Mouse (Mus musculus) heart, postnatal 25 days (tissue): ENCODE results near the gene Cnot10. TPM values are rescaled to one million over a fixed set of nuclear protein-coding genes. Genes with fewer than 3 reads are reported as not detected.
A peak's percentile ranks its signal among the peaks of the same experiment; 100 is the strongest.

Source experiments
- DNase-seq: peaks from one replicate; pipeline ENCODE4 v3.0.0; 2022; ENCODE audit warnings: low spot score
- intact Hi-C: fragments of 180-260 bp; cut with DNase I; formaldehyde crosslinking; loops from one replicate; pipeline ENCODE4 v1.15.1; 2025
- total RNA-seq, 2 experiments: library from RNA; stranded (reverse); gene quantifications; 2 replicates each; pipeline ENCODE4 v1.2.3; 2021

The Cnot10 gene
- total RNA-seq, 2 experiments from 2014 or later, result 19.7 to 21.8 TPM

GRCm38 (mm10) chr9:114601096-114601495, 38.9 kb downstream of the Cnot10 start:
- intact Hi-C loops, result no loop called here
- DNase-seq, result no peak

GRCm38 (mm10) chr9:114585017-114585345, 55.0 kb downstream of the Cnot10 start:
- DNase-seq, result no peak
- intact Hi-C loops, result no loop called here

GRCm38 (mm10) chr9:114584183-114585016, 55.6 kb downstream of the Cnot10 start:
- intact Hi-C loops, result loop anchor here (5.0 kb wide), 1 partner anchor 167 kb away; no protein-coding TSS in a partner anchor
- no peak for DNase-seq

GRCm38 (mm10) chr9:114583812-114584182, 56.2 kb downstream of the Cnot10 start:
- intact Hi-C loops, result loop anchor here (2.0 to 5.0 kb wide), 2 partner anchors 85 to 166 kb away; no protein-coding TSS in a partner anchor
- DNase-seq, result peak; percentile 14

- intact Hi-C loops, result no loop called here
- DNase-seq, result no peak
These were observed 61.3 kb downstream of the Cnot10 start for GRCm38 (mm10) chr9:114578646-114579045.

GRCm38 (mm10) chr9:114576001-114576400, 64.0 kb downstream of the Cnot10 start:
- DNase-seq, result no peak
- intact Hi-C loops, result no loop called here

- intact Hi-C loops, result no loop called here
- DNase-seq, result no peak
These were observed 66.5 kb downstream of the Cnot10 start for GRCm38 (mm10) chr9:114573528-114573927.

- DNase-seq, result no peak
- intact Hi-C loops, result no loop called here
These were observed 71.1 kb downstream of the Cnot10 start for GRCm38 (mm10) chr9:114568682-114569474.

- intact Hi-C loops, result no loop called here
- DNase-seq, result no peak
These were observed 75.3 kb downstream of the Cnot10 start for GRCm38 (mm10) chr9:114564667-114565066.

GRCm38 (mm10) chr9:114563761-114564606, 76.0 kb downstream of the Cnot10 start, which contains the start of gene Trim71:
Gene Trim71, minus strand, starts transcription at chr9:114564369.
- no peak for DNase-seq
- intact Hi-C loops, result no loop called here

- intact Hi-C loops, result no loop called here
- no peak for DNase-seq
These were observed 76.8 kb downstream of the Cnot10 start for GRCm38 (mm10) chr9:114562919-114563751.

GRCm38 (mm10) chr9:114562031-114562918, 77.7 kb downstream of the Cnot10 start:
- intact Hi-C loops, result no loop called here
- DNase-seq, result no peak

- no peak for DNase-seq
- intact Hi-C loops, result no loop called here
These were observed 78.4 kb downstream of the Cnot10 start for GRCm38 (mm10) chr9:114561671-114561971.

- no peak for DNase-seq
- intact Hi-C loops, result no loop called here
These were observed 79.0 kb downstream of the Cnot10 start for GRCm38 (mm10) chr9:114560771-114561670.

GRCm38 (mm10) chr9:114560141-114560540, 79.8 kb downstream of the Cnot10 start:
- intact Hi-C loops, result no loop called here

GRCm38 (mm10) chr9:114557086-114557485, 82.9 kb downstream of the Cnot10 start:
- DNase-seq, result no peak
- intact Hi-C loops, result no loop called here

More at GRCm38 (mm10) chr9:114560141-114560540, 79.8 kb downstream of the Cnot10 start:
- DNase-seq, result no peak

- intact Hi-C loops, result no loop called here
- no peak for DNase-seq
These were observed 83.6 kb downstream of the Cnot10 start for GRCm38 (mm10) chr9:114556276-114556855.
